Mouse (Mus musculus) heart, adult 2 months (tissue): ENCODE measurements at regions not wholly inside any gene's neighbourhood (a gene's known extent, or its start where the extent isn't known, plus 50 kb on each side); places are given as distances from the start of the nearest gene placed in this dataset.

ENCODE experiments used
- DNase-seq, 2 experiments: peaks; one replicate each; pipeline ENCODE4 v3.0.0; 2021
- H3K27ac ChIP-seq: fragments of 200-600 bp; 2 replicates; pipeline ENCODE4 v1.8.1; 2022
- H3K27me3 ChIP-seq: fragments of 200-500 bp; 2 replicates; pipeline ENCODE4 v1.6.1; 2012; ENCODE audit warnings: mild to moderate bottlenecking, low read length, inconsistent platforms, mixed read lengths; ENCODE audit not compliant: control insufficient read depth, insufficient read depth
- H3K36me3 ChIP-seq: fragments of 200-500 bp; 2 replicates; pipeline ENCODE4 v1.6.1; 2012; ENCODE audit warnings: low read length, inconsistent platforms; ENCODE audit not compliant: control insufficient read depth, insufficient read depth
- H3K4me1 ChIP-seq: fragments of 200-500 bp; 2 replicates; pipeline ENCODE4 v1.6.1; 2011; ENCODE audit warnings: low read length; ENCODE audit not compliant: control insufficient read depth, insufficient read depth
- H3K4me3 ChIP-seq: fragments of 200-600 bp; 2 replicates; pipeline ENCODE4 v1.8.1; 2022
- H3K79me2 ChIP-seq: fragments of 200-500 bp; replicated peaks from 2 replicates; pipeline ENCODE4 v1.6.1; 2012; ENCODE audit warnings: mild to moderate bottlenecking, inconsistent platforms, low read length, moderate library complexity, mixed read lengths; ENCODE audit not compliant: control insufficient read depth, insufficient read depth
- H3K9ac ChIP-seq: fragments of 200-500 bp; 2 replicates; pipeline ENCODE4 v1.6.1; 2012; ENCODE audit warnings: low read depth, mild to moderate bottlenecking, control low read depth, inconsistent platforms, low read length, mixed read lengths
- CTCF ChIP-seq: fragments of 200-600 bp; IDR thresholded peaks from 2 replicates; pipeline ENCODE4 v1.8.1; 2022; ENCODE audit warnings: antibody characterized with exemption, mild to moderate bottlenecking, moderate library complexity
- EP300 ChIP-seq: fragments of 200-500 bp; IDR thresholded peaks from 2 replicates; pipeline ENCODE4 v1.6.1; 2011; ENCODE audit warnings: low read depth, low read length, control low read depth; ENCODE audit not compliant: insufficient read depth
- POLR2A ChIP-seq: fragments of 200-500 bp; IDR thresholded peaks from 2 replicates; pipeline ENCODE4 v1.6.1; 2011; ENCODE audit warnings: mild to moderate bottlenecking, low read depth, low read length, control low read depth; ENCODE audit not compliant: insufficient read depth
- WGBS: fragments of 180-500 bp; shearing (Covaris S2); methylation state at CpG from one replicate; pipeline ENCODE4 v1.1.7; 2018; 5-methylcytosine and 5-hydroxymethylcytosine counted together
- intact Hi-C: fragments of 180-260 bp; cut with DNase I; formaldehyde crosslinking; loops from one replicate; pipeline ENCODE4 v1.15.1; 2025

GRCm38 (mm10) chr13:72714793-72715192 is 86.2 kb downstream of the Irx2 start:
- DNase-seq, result no peak
- Histone ChIP-seq H3K4me1 (no peaks in the 10 kb centered on the region), H3K9ac (no peak overlapping the region), H3K79me2 (no peaks in the 10 kb centered on the region), H3K27ac (no peak overlapping the region), H3K4me3 (no peak overlapping the region), H3K36me3 (no peaks in the 10 kb centered on the region), H3K27me3 (no peaks in the 10 kb centered on the region)
- intact Hi-C loops, result no loop called here
- no peak for TF ChIP-seq POLR2A
- TF ChIP-seq CTCF, result no peak
- no peak for TF ChIP-seq EP300
- 44% methylated on average over 7 of the region's 7 CpGs for WGBS

GRCm38 (mm10) chr13:72715959-72716680 is 87.5 kb downstream of the Irx2 start:
- 55% methylated on average over 6 of the region's 6 CpGs for WGBS
- Histone ChIP-seq H3K36me3 (no peaks in the 10 kb centered on the region), H3K27ac (no peak overlapping the region), H3K9ac (no peak overlapping the region), H3K79me2 (no peaks in the 10 kb centered on the region), H3K27me3 (no peaks in the 10 kb centered on the region), H3K4me1 (no peaks in the 10 kb centered on the region), H3K4me3 (no peak overlapping the region)
- DNase-seq, result no peak
- TF ChIP-seq EP300 (no peak), POLR2A (no peak), CTCF (no peak)
- intact Hi-C loops, result no loop called here

DNA sequence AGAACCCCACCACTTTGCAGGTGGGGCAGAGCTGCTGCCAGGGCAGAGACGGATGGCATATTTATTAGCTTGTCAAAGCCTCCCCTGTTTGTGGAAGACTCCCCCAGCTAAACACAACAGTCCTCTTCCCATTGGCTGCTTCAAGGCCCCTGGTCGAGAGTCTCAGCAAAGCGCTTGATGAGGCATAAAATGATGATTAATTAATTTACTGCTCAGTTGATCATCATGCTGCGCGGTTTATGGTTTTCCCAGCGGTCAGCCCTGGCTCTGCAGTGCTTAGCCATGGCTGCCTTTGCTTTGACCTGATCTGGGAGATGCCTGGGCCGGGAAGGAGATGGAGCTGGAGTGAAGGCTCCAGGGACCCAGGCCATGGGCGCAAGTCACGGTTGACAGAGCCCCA is 98.5 kb downstream of the Irx2 start:
- intact Hi-C loops, result no loop called here
- Histone ChIP-seq H3K4me1 (no peaks in the 10 kb centered on the region), H3K27ac (no peak overlapping the region), H3K9ac (no peak overlapping the region), H3K79me2 (no peaks in the 10 kb centered on the region), H3K4me3 (no peak overlapping the region), H3K27me3 (no peaks in the 10 kb centered on the region), H3K36me3 (no peaks in the 10 kb centered on the region)
- 85% methylated on average over 9 of the region's 9 CpGs for WGBS
- DNase-seq, result no peak
- TF ChIP-seq POLR2A, result no peak
- TF ChIP-seq CTCF, result no peak
- TF ChIP-seq EP300, result no peak

DNA sequence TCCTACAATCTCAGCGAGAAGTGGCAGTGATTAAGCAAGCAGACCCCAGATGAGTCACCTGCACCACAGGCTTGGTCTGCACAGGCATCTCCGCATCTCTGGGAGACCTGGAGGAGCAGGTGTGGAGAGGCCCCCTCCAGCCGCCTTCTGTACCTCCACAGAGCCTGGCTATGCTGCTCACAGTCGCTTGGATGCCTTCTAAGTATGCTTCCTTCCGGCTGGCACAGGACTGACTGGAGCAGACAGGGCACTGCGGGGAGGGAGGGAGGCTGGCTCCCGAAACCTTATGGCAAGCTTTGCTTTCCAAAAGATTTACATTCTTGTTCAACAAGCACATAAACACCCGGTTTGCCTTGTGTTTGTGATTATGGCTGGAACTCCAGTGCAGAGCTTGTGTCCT is 107.3 kb downstream of the Irx2 start:
- intact Hi-C loops, result no loop called here
- no peak for TF ChIP-seq EP300
- TF ChIP-seq CTCF, result no peak
- TF ChIP-seq POLR2A, result no peak
- Histone ChIP-seq H3K27me3 (no peaks in the 10 kb centered on the region), H3K9ac (no peak overlapping the region), H3K4me1 (no peaks in the 10 kb centered on the region), H3K27ac (no peak overlapping the region), H3K36me3 (no peaks in the 10 kb centered on the region), H3K4me3 (no peak overlapping the region), H3K79me2 (no peaks in the 10 kb centered on the region)
- no peak for DNase-seq
- WGBS, result 72% methylated on average over 8 of the region's 8 CpGs

GRCm38 (mm10) chr13:72736992-72737391 is 108.4 kb downstream of the Irx2 start:
- DNase-seq, result no peak
- WGBS, result 78% methylated on average over 8 of the region's 8 CpGs
- no peaks in the 10 kb centered on the region for H3K79me2 ChIP-seq
- H3K4me3 ChIP-seq, result no peak overlapping the region
- no peaks in the 10 kb centered on the region for H3K4me1 ChIP-seq
- H3K36me3 ChIP-seq, result no peaks in the 10 kb centered on the region
- no peaks in the 10 kb centered on the region for H3K27me3 ChIP-seq
- H3K9ac ChIP-seq, result no peak overlapping the region
- H3K27ac ChIP-seq, result no peak overlapping the region
- TF ChIP-seq EP300 (no peak), POLR2A (no peak), CTCF (no peak)
- intact Hi-C loops, result no loop called here

DNA sequence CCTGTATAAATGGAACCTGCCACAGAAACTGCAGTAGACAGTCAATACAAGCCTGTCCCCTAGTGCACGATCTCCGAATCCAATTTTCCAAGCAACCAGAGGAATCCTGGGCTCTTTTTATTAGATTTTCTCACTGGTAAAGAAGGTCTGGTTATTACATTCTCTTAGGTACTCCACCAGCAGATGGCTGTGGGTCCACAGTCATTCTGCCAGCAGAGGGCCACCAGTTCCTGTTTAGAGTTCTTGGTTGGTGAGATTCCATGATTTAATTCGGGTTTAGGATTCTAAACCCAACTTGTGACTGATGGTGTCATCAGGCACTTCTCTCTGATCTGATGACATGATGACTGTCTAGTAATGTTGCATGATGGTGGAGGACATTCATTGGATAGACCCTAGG is 118.6 kb downstream of the Irx2 start:
- no peaks in the 10 kb centered on the region for H3K27me3 ChIP-seq
- intact Hi-C loops, result no loop called here
- no peak overlapping the region for H3K9ac ChIP-seq
- DNase-seq, result no peak
- 73% methylated on average over 3 of the region's 3 CpGs for WGBS
- H3K4me3 ChIP-seq, result no peak overlapping the region
- H3K36me3 ChIP-seq, result no peaks in the 10 kb centered on the region
- H3K27ac ChIP-seq, result no peak overlapping the region
- TF ChIP-seq EP300 (no peak), POLR2A (no peak), CTCF (no peak)
- no peaks in the 10 kb centered on the region for H3K79me2 ChIP-seq
- H3K4me1 ChIP-seq, result no peaks in the 10 kb centered on the region
